Mouse (Mus musculus): ENCODE data around the gene Polr2l.

The Polr2l gene

DNA sequence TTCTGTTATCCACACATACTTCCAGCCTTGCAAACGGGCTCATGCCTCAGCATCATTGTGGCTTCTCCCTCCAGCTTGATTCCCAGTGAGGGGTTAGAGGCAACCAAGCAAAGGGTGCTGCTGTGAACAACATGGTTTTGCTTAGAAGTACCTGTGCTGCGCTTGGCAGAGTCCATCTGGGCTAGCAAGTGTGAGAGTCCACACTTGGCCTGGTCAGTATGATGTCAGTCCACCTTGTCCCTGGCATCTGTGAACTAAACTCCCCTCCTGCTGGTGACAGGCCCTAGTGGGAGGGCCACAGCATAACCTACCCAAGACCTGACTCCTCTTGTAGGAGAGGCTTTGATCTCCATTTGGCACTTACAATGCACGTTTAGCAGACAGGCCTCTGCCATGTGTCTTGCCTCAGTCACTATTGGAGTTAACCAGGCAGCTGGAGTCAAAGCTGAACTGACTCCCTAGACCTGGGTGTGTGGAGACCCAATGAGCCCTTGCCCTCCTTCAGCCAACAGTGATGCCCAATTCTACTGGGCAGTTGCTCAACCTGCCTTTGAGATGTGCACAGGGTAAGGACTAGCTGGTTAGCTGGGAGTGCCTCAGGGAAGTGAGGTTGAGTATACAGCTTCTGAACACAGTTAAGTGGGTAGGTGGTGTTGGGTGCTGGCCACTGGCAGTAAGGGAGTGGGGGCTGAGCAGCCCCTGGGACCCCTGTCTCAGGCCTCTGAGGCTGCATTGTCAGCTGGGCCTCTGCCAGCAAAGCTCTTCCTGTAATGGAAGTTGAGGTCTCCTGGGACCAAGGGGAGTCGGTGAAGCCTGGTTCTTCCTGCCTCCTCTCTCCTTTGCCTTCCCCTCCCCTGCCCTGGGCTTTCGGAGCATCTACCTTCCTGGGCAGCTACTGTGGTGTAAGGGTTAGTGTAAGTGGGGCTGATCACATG lies 9.5 kb upstream of the Polr2l start:
- CTCF ChIA-PET, result no interaction called here

DNA sequence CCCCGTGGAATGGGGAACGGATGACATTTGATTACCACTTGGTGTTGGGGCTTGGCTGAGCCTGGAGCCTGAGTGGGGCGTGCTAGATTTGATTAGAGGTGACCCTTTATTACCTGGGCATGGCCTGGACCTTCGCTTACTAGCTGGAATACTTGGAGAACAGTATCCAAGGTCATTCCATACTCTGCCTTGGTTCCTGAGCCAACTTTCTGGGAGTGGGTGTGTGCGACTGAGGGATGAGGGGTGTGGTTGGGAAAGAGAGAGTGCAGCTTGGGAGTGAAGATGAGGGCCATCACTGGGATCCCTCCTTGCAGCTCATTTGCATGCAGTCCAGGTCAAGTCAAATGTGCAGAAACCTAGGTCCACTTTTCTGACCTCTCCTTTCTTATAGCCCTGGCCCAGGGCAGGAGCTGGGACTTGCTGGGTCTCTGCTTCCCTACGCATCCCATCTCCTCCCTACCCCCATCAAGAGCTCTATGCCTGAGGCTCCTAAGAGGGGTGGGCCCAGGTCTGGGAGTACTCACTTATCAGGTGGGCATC lies 8.3 kb upstream of the Polr2l start:
- CTCF ChIA-PET, result interaction anchor here (0.6 kb wide), 2 partner anchors 80 to 104 kb away, joined by 4 to 12 read pairs; no protein-coding TSS in a partner anchor

DNA sequence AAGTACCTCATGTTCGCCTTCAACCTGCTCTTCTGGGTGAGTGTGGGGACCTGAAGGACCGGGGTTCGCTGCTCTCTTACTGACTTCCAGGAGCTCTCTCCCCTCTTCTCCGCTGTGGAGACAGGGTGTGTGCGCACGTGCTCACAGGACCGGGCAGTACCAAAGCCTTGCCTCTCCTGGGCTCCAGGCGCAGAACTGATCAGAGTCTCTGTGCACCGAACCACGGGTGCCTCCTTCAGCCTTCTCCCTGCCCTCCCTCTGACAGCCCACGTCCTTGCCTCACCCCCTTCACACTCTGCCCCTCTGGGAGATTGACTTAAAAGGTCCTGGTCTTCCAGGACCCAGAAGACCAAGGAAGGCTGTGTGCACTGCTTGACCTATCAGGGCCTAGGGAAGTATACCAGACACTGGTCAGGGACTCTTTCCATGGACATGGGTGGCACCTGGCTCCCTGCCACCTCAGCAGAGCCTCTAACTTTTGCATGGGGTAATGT lies 7.6 kb upstream of the Polr2l start:
- CTCF ChIA-PET, result interaction anchor here (0.6 kb wide), 1 partner anchor 79 kb away, joined by 12 read pairs; no protein-coding TSS in a partner anchor

DNA sequence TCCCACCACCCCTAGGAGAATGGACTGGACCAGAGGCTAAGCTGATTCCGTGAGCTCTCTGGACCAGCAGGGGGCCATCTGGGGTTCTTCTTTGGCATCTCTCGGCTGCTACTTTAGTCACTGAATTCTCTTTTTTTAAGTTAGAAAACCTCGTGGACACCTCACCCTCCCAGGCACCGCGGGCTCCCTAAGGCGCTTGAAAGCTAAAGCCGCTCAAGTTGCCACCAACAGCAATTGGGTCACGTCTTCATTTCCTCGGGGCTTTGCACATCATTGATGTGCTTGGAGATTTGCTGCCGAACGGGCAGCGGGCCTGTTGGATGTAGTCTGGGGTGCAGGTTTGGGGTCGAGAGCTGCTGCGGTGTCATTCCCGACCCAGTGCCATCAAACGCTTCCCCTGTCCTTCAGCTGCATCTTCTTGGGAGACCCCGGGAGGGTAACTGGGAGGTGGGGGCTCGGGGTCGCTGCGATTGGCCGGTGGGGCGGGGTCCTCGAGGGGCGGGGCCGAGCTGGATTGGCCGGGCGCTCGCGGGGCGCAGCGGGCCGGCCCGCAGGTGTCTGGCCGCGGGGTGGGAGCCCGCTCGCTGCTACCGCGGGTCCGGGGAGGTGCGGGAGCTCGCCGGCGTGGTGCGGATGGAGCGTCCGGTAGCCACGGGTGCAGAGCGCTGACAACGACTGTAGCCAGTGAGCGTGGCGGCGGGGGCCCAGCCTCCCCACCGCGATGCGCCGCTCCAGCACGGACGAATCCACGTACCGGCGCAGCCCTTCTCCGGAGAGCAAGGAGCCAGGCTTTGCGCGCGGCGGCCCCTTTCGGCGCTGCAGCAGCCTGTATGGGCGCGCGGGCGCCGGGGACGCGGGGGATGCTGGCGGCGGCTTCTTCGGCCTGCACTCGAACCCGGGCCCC lies 6.8 kb upstream of the Polr2l start:
- CTCF ChIA-PET, result interaction anchor here (0.8 to 1.1 kb wide), 2 partner anchors 46 to 439 kb away, joined by 3 read pairs; no protein-coding TSS in a partner anchor

DNA sequence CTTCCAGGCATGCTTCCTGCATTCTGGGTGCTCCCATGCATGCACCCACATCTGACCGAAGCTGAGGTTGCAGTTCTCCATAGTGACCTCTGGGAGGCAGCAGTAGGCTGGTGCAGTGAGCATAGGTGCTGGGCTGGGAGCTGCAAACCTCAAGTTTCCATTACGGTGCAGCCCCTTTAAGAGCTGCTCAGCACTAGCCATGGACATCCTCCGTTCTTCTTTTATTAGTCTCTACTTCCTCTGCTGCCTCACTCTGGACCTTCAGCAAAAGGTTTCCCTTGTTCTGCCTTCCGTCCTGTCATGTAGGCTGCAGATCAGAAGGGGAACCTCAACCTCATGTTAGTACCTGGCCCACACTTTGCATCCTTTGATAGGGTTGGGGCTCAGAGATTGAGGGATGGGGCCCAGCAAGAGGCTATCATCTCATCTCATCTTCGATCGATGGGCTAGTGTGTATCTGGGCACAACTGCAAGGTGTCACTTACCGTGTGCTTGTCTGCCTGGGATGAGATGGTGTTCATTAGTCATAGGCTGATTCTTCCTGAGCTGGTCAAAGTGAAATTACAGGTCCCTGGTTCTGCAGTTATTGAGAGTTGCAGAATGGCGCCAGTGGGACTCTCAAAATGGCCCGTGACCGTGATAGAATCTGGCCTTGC lies 6.0 kb upstream of the Polr2l start:
- CTCF ChIA-PET, result interaction anchor here (0.8 to 1.1 kb wide), 3 partner anchors 47 to 443 kb away, joined by 3 read pairs; no protein-coding TSS in a partner anchor

DNA sequence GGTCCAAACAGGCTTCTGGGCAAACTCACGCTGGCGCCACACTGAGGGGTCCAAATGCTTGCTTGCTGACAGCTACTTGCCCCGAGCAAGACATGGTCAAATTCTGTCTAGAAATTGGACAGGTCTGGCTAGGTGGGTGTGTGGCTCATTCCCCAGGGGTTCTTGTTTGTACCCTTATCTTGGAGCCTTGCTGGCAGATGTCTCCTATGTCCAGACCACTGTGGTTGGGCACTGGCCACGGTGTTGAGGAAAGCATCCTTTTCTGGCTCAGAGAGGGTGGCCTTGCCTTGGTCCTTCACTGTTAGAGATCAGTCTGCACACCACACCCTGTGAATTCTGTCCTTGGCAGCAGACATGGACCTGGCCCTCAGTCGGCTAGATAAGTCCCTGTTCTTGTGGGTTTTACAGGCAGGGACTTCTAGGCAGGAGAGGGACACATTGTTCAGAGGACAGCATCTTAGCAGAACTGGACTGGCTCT lies 3.4 kb upstream of the Polr2l start:
- CTCF ChIA-PET, result no interaction called here

DNA sequence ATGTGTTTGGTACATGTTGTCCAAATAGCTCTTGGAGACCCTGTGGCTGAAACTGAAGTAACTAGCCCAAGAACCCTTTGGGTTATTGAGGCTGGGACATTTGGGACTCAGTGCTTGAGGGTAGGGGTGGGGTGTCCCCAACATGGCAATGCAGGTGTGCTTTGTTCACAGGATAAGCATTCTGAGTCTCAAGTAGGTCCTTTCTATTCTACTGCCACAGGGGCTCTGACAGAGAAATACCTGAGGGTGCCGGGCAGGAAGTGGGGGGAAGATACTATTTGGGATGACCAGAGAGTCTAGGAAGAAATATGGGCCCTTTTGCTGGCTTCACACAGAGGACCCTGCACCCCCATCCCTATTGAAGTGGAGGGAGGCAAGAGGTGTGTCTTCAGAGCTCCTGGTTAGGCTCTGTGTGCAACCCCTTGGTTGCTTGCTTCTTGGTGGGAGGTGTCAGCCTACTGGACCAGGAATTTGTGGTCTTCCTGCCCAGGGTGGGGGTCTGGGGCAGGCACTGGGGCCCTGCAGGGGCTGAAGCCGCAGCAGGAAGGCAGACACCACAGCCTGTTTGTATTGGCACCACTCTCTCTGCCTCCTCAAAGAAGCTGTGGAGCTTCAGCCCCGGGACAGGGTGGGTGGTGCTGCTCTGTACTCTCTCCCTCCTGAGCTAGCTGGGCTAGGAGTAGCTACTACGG lies 2.8 kb upstream of the Polr2l start:
- CTCF ChIA-PET, result interaction anchor here (0.5 to 0.6 kb wide), 2 partner anchors 39 to 859 kb away, joined by 3 to 5 read pairs; no protein-coding TSS in a partner anchor

DNA sequence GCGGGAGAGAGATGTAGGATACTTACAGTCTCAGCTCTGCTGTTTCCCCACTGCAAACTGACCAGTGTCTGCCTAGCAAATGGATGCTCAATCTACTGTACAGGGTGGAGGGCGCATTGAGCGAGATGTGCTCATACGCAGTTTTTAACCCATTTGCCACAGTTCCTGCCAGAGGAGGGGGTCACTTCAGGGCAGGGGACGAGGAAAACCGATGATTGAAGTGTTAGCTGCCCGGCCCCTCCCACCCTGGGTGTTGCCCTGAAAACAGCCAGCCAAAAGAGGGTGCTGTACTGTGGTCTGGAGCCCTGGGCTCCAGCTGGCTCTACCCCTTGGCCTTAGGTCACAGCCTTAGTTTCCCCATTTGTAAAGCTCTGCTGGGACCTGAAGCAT lies 2.0 kb upstream of the Polr2l start:
- CTCF ChIA-PET, result no interaction called here

DNA sequence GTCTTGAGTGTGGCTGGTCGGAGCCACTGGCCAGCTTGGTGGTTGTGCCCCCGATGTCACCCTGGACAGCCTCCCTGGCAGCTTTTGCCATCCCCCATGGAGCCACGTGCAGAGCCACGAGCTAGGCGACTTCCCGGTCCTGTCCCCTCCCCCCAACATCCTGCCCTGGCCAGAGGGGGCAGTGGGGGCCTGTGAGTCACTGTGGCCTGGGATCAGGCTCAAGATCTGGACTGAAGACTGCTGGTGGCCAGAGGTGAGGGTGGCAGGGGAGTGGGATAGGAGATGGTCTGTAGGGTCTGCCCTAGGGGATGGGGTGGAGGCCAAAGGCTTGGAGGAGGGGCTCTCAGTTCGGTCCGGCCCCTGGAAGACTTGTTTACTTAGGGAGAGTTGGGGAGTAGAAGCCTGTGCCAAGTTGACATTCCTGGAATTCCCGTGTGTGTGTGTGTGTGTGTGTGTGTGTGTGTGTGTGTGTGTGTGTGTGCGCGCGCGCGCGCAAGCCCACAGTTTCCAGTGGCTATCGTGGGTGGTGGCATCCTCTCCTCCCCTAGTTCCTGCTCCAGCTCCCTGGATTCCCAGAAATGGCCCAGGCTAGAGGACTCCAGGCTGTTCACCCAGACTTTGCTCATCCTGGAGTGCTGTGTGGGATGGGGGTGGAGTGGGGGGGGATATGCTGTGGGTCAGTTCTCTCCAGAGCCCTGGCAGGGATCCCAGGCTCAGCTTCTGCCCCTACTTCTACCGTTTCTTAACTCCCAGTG lies 1.5 kb upstream of the Polr2l start:
- CTCF ChIA-PET, result interaction anchor here (0.7 kb wide), 1 partner anchor 64 kb away, joined by 3 read pairs; no protein-coding TSS in a partner anchor

DNA sequence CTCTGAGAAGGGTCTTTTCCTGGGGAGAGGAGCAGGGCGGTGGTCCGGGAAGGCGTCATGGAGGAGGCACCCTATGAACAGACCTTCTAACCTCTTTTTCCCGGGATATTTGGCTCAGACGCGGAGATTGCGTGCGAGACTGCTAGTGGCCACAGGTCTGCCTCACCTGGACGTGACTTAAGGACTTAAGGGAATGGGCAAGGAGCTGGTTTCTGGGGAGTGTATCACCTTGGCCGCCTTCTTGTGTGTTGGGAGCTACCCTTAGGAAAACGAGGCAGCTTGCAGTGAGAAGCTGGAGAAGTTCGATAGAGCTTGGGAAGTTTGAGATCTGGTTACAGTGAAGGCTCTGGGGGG lies 850 bp upstream of the Polr2l start:
- CTCF ChIA-PET, result interaction anchor here (0.7 kb wide), 1 partner anchor 65 kb away, joined by 3 read pairs; no protein-coding TSS in a partner anchor

DNA sequence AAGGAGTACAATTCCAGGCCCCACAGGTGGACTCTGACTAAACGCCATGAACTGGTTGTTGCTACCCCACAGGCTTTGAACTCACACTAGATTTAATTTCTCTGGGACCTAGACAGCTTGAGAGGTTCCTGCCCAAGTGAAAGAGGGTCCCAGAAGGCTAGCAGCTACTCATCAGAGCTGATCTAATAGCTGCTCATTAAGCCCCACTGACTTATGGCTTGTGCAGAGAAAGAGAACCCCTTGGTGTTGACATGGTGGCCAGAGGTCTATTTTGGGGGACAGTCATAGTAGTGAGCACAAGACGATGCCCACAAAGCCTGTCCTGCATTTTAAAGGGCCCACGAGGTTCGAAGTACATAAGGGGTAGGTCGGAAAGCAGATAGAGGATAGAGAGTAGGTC lies 772 bp downstream of the Polr2l start:
- CTCF ChIA-PET, result interaction anchor here (0.6 kb wide), 1 partner anchor 1975 kb away, joined by 3 read pairs; no protein-coding TSS in a partner anchor

DNA sequence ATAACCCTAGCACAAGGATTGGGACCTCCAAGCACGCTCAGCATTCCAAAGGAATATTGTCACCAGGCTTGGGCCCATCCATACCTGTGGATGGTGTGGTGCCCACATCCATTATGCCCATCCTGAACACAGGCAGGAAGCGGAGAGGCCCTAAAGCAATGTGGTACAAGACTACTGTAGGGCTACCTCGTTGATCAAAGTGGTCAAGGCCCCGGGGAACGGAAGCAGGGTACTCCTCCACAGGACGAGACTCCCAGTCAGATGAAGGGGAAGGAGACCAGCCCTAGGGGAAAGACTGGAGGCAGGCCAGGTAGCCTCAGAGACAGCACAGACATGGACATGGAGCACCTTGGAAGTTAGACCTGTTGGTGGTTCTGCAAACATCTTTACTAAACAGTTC lies 2.2 kb downstream of the Polr2l start:
- CTCF ChIA-PET, result no interaction called here

DNA sequence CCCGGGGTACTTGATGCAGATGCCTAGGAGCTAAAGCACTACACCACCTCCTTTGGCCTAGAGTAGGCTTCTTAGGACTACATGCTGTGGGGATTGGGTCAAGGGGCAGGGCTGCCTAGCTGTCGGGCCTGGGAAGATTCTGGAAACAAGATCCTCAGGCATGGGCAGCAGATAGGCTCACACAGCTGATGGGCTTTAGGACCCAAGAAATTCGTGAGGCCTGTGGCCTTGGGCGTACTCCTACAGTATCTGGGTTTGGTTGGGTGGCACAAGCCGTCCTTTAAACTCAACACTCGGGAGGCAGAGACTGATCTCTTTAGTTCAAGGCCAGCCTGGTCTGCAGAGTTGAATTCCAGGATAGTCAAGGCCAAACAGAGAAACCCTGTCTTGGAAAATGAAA lies 2.7 kb downstream of the Polr2l start:
- CTCF ChIA-PET, result no interaction called here

DNA sequence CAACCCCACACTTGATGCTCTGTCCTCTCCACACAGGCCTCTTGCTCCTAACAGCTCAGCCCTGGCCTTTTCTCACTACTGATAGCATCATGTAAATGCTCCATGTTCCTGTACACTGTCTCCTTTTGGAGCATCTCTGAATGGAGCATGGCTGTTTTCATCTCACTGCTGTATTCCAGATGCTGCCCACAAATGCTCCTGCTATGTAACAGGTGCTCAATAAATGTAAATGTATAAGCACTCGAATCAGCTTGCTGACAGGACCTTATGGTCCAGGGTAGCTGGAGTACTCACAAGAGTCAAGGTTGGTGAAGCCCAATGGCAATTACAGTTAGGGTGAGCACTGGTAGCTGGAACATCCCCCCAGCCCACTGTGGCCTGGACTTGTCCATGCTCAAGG lies 3.7 kb downstream of the Polr2l start:
- CTCF ChIA-PET, result interaction anchor here (1.1 kb wide), 1 partner anchor 10 kb away, joined by 6 read pairs; no protein-coding TSS in a partner anchor

DNA sequence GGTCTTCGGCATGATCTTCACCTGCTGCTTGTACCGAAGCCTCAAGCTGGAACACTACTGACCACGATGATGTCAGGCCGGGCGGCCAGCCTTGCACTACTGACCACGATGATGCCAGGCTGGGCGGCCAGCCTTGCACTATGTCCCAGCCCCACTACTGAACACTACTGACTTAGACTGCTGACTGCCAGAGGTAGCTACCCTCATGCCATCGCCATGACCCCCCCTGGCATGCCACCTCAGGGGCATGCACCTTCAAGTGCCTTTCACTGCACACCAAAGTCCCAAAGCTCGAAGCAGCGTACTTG lies 4.3 kb downstream of the Polr2l start:
- CTCF ChIA-PET, result no interaction called here

DNA sequence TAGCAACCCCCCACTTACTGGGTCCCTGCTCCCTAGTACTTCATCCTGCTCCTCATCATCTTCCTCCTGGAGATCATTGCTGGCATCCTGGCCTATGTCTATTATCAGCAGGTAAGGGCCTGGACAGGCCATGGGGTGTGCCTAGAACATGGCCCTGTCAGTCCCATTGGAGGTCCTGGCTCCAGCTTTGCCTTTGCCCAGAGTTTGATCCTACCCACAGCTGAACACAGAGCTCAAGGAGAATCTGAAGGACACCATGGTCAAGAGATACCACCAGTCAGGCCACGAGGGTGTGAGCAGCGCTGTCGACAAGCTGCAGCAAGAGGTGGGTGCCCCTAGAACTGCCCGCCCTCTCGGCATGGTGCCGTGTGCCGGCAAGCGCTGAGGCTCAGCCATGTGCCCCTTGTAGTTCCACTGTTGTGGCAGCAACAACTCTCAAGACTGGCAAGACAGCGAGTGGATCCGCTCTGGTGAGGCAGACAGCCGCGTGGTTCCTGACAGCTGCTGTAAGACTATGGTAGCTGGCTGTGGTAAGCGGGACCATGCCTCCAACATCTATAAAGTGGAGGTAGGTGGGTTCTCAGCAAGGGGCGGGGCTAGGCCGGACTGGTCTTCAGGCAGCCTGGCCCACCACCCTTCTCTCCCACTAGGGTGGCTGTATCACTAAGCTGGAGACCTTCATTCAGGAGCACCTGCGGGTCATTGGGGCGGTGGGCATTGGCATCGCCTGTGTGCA lies 4.9 kb downstream of the Polr2l start:
- CTCF ChIA-PET, result interaction anchor here (0.5 kb wide), 1 partner anchor 20 kb away, joined by 3 read pairs; no protein-coding TSS in a partner anchor

DNA sequence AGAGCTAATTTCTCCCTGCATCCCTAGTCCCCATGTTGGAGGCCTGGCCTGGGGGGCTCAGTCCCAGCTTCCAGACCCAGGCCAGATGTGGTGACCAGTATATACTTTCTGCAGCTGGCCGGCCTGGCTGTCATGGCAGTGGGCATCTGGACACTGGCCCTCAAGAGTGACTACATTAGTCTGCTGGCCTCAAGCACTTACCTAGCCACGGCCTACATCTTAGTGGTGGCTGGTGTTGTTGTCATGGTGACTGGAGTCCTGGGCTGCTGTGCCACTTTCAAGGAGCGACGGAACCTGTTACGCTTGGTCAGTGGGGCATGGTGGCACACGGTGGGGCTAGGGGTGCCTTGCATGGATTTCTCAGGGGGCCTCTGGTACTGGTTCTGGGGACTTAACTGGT lies 5.6 kb downstream of the Polr2l start:
- CTCF ChIA-PET, result interaction anchor here (0.5 kb wide), 1 partner anchor 19 kb away, joined by 3 read pairs; no protein-coding TSS in a partner anchor

DNA sequence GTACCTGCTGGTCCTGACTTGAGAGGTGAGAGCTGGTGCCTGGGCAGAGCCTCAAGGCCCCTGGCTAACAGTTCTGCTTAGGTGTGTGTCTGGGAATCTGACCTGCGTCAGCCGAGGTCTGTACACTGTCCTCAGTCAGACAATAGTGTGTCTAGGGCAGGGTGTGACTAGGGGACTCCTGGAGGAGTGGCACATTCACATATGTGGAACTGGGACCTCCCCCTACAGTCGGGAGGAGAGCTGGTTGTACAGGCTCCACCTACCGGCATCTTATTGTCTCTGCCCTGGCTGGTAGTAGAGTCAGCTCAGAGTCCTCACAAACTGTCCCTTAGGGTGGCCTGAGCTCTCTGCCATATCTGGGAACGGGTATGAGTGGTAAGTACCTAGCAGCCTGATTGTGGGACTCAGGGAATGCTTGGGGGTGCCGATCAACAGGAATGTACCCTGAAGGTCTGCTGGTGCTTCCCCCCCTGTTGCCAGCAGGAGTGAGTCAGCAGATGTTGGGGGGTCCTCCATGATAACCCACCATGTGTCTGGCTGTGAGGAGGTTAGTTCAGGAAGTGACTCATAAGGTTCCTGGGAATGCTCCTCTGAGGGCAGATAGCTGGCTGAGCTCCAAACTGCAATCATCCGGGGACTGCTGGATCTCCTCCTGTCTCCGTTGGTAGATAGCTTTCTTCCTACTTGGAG lies 6.3 kb downstream of the Polr2l start:
- CTCF ChIA-PET, result interaction anchor here (0.5 to 1.0 kb wide), 2 partner anchors 9 to 1350 kb away, joined by 3 to 11 read pairs; no protein-coding TSS in a partner anchor

Measured in spleen, embryonic (tissue).